Mouse (Mus musculus) midbrain, embryonic 14.5 days (tissue): ENCODE measurements around the gene Map2k5. TPM values are rescaled to one million over a fixed set of nuclear protein-coding genes. Genes with fewer than 3 reads are reported as not detected.
A peak's percentile ranks its signal among the peaks of the same experiment; 100 is the strongest.

ENCODE experiments used
- ATAC-seq: fragments of 200-750 bp; cut with Nextera tagmentation; 2 replicates; pipeline ENCODE4 v1.8.0; 2017; ENCODE audit warnings: moderate number of reproducible peaks, moderate library complexity; ENCODE audit not compliant: low FRiP score, low TSS enrichment
- DNase-seq: peaks from one replicate; pipeline ENCODE4 v3.0.0-alpha.2; 2015
- H3K27ac ChIP-seq: fragments of 300-500 bp; sonication (generic); replicated peaks from 2 replicates; pipeline ENCODE4 v1.5.1; 2014; ENCODE audit warnings: mild to moderate bottlenecking, low read depth, low read length, moderate library complexity
- H3K27me3 ChIP-seq: fragments of 300-500 bp; sonication (generic); 2 replicates; pipeline ENCODE4 v1.6.1; 2014; ENCODE audit warnings: low read length, control low read depth, mixed read lengths; ENCODE audit not compliant: control insufficient read depth, insufficient read depth
- H3K36me3 ChIP-seq: fragments of 300-500 bp; sonication (generic); 2 replicates; pipeline ENCODE4 v1.6.1; 2014; ENCODE audit warnings: low read length, control low read depth; ENCODE audit not compliant: control insufficient read depth, insufficient read depth
- H3K4me1 ChIP-seq: fragments of 300-500 bp; sonication (generic); 2 replicates; pipeline ENCODE4 v1.6.1; 2014; ENCODE audit warnings: mild to moderate bottlenecking, antibody characterized with exemption, low read length, control low read depth; ENCODE audit not compliant: control insufficient read depth, insufficient read depth
- H3K4me2 ChIP-seq: fragments of 300-500 bp; sonication (generic); 2 replicates; pipeline ENCODE4 v1.6.1; 2014; ENCODE audit warnings: mild to moderate bottlenecking, low read length, moderate library complexity
- H3K4me3 ChIP-seq: fragments of 300-500 bp; sonication (generic); replicated peaks from 2 replicates; pipeline ENCODE4 v1.5.1; 2014; ENCODE audit warnings: low read depth, low read length
- H3K9ac ChIP-seq: fragments of 300-500 bp; sonication (generic); replicated peaks from 2 replicates; pipeline ENCODE4 v1.6.1; 2014; ENCODE audit warnings: mild to moderate bottlenecking, low read length, moderate library complexity
- H3K9me3 ChIP-seq: fragments of 300-500 bp; sonication (generic); 2 replicates; pipeline ENCODE4 v1.6.1; 2016; ENCODE audit warnings: low read length, control low read depth, mixed read lengths; ENCODE audit not compliant: control insufficient read depth
- WGBS: fragments of 180-500 bp; shearing (Covaris S2); extraction: QIAGEN DNeasy Blood & Tissue Kit; methylation state at CpG from one replicate; pipeline ENCODE4 v1.1.7; 2014; 5-methylcytosine and 5-hydroxymethylcytosine counted together
- polyA plus RNA-seq: library from polyadenylated mRNA; unstranded; fragments of >200 nt; fragmentation: Nextera tagmentation; extraction: Ambion mirVana; gene quantifications from 2 replicates; pipeline ENCODE4 v1.2.1, GENCODE M21; 2014

The Map2k5 gene
- polyA plus RNA-seq, 1 experiment from 2014 or later = 43.9 TPM

DNA sequence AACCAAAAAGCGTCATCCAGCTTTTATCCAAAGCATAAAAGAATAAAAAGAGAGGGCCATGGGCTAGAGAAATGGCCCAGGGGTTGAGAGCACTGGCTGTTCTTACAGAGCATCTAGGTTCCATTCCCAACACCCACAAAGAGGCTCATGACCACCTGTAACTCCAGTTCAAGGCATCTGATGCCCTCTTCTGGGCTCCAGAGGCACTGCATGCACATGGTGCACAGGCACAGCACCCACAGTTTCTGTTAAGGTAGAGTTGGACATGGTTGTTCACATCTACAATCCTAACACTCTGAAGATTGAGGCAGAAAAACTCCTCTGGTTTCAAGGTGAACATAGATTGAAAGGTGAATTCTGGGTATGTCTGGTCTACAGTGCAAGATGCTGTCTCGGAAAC lies 44.6 kb downstream of the Map2k5 start:
- 100% methylated on average over 2 of the region's 2 CpGs for WGBS
- Histone ChIP-seq H3K9ac (no peak overlapping the region), H3K4me2 (no peak overlapping the region), H3K4me1 (no peaks in the 10 kb centered on the region), H3K27me3 (no peaks in the 10 kb centered on the region), H3K36me3 (peaks cover 8% of the 10 kb centered on the region; the same call in 1 of the 2 replicates), H3K4me3 (no peak overlapping the region), H3K27ac (no peak overlapping the region), H3K9me3 (no peaks in the 10 kb centered on the region)
- ATAC-seq = no peak
- DNase-seq = no peak

DNA sequence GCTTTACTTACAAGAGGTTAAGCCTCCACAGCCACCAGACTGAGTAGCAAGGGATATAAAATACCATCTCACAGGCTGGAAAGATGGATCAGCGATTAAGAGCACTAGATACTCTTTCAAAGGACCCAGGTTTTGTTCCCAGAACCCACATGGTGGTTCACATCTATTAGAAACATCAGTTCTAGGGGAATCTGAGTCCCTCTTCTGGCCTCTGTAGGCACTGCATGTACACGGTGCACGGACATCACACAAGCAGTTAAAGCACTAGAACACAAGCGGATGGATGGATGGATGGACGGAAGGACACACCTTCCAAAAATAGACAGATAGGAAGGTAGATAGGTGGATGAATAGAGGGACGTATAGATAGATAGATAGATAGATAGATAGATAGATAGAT lies 46.5 kb downstream of the Map2k5 start:
- DNase-seq (no peak), ATAC-seq (no peak)
- WGBS = 98% methylated on average over 6 of the region's 6 CpGs
- Histone ChIP-seq H3K27me3 (no peaks in the 10 kb centered on the region), H3K9me3 (no peaks in the 10 kb centered on the region), H3K9ac (no peak overlapping the region), H3K4me1 (no peaks in the 10 kb centered on the region), H3K27ac (no peak overlapping the region), H3K4me3 (no peak overlapping the region), H3K4me2 (no peak overlapping the region), H3K36me3 (no peaks in the 10 kb centered on the region)

DNA sequence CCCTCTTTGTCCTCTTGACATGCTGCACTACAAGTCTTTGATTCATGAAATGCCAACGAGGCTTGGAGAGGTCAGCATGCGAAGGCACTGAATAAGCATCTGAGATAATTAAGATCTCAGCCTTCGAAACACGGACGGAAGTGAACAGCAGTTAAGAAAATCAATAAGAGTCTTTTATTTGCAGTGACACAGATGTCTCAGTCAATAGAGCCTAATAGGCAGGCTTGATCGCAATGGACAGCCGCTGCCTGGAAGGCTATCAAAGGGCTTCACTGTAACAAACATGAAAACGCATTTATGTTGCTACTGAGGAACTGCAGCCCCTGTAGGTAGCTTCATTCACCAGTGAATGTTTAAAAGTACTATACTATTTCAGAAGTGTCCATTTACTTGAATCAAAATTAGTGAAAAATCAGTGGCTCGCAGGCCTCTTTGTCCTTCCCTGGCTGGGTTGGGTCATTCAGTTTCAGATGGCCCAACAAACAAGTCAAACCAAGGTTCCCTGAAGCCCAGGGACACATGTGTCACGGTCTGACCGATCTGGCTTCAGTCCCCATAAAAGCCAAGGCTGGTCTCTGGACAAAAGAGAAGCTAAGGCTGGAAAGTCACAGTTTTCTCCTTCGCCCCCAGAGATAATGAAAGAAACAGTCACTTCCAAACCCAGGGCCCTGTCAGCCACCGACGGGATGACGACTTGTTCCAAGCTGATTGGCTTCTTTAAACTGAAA lies 48.6 kb downstream of the Map2k5 start:
- ATAC-seq = no peak
- WGBS = 34% methylated on average over 15 of the region's 15 CpGs
- Histone ChIP-seq H3K9me3 (no peaks in the 10 kb centered on the region), H3K36me3 (no peaks in the 10 kb centered on the region), H3K27ac (no peak overlapping the region), H3K4me2 (no peak overlapping the region), H3K9ac (no peak overlapping the region), H3K4me3 (no peak overlapping the region), H3K4me1 (no peaks in the 10 kb centered on the region), H3K27me3 (no peaks in the 10 kb centered on the region)
- DNase-seq = peak; percentile 34

DNA sequence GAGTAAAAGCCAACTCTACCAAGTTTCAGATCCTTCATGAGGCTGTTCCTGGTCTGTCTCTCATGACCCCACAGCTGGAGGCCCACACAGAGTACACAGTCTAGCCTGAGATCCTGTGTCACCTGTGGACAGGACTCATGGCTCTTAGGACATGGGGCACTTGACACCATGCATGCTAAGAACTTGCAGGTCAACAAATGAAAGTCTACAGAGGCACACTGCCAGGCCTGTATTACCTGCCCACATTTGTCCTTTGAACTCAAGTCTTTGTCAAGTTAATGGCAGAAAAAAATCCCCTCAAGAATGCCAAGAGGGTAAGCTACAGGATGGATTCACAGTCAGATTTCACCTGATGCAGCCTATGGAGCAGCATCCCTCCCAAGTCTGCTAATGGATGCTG lies 62.5 kb downstream of the Map2k5 start:
- Histone ChIP-seq H3K4me1 (no peaks in the 10 kb centered on the region), H3K27me3 (no peaks in the 10 kb centered on the region), H3K27ac (no peak overlapping the region), H3K4me3 (no peak overlapping the region), H3K9ac (no peak overlapping the region), H3K9me3 (no peaks in the 10 kb centered on the region), H3K4me2 (no peak overlapping the region), H3K36me3 (peaks cover 7% of the 10 kb centered on the region)
- DNase-seq (no peak), ATAC-seq (no peak)

DNA sequence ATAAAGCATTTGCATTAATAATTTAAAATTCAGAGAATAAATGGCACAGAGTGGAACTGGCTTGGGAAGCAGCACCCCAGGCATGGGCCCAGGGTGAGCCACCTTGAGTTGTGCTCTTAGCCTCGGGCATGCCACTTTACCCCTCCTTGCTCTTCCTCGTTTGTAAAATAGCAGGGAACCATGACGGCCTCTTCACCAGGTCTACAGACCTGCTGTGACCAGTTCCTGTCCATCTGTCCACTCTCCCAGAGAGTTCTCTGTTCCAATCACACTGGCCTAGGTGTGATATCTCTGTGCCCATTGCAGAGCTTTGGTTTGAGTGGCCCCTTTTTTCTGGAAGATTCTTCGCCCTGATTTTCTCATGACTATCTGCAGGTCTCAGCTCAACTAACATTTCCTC lies 63.6 kb downstream of the Map2k5 start:
- no peaks in the 10 kb centered on the region for H3K4me1 ChIP-seq
- no peak overlapping the region for H3K4me2 ChIP-seq
- no peak overlapping the region for H3K9ac ChIP-seq
- 75% methylated on average over 4 of the region's 4 CpGs for WGBS
- no peaks in the 10 kb centered on the region for H3K9me3 ChIP-seq
- no peak overlapping the region for H3K4me3 ChIP-seq
- H3K27ac ChIP-seq = no peak overlapping the region
- H3K36me3 ChIP-seq = no peaks in the 10 kb centered on the region
- ATAC-seq = no peak
- no peak for DNase-seq
- no peaks in the 10 kb centered on the region for H3K27me3 ChIP-seq

DNA sequence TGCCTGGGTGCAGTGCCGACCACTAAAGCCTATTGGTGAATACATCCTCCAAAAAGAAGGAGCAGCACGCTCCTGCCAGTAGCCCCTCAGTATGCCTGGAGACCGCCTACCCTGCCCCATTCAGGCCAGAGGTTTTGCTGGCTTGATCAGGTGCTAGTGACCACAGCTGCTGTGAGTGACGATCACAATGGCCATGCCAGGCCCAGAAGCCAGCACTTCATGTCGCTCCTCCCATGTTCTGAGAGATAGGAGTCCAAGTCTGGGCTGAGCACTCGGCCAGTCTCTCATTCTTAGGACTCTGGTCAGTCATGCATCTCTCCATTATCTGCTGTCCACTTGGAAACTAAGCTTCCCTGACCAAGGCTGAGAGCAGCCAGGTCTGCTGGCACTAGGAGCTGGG lies 67.7 kb downstream of the Map2k5 start:
- H3K4me3 ChIP-seq = no peak overlapping the region
- WGBS = 81% methylated on average over 6 of the region's 6 CpGs
- DNase-seq (no peak), ATAC-seq (no peak)
- no peaks in the 10 kb centered on the region for H3K27me3 ChIP-seq
- no peak overlapping the region for H3K9ac ChIP-seq
- H3K36me3 ChIP-seq = no peaks in the 10 kb centered on the region
- no peaks in the 10 kb centered on the region for H3K9me3 ChIP-seq
- no peaks in the 10 kb centered on the region for H3K4me1 ChIP-seq
- no peak overlapping the region for H3K27ac ChIP-seq
- H3K4me2 ChIP-seq = no peak overlapping the region

DNA sequence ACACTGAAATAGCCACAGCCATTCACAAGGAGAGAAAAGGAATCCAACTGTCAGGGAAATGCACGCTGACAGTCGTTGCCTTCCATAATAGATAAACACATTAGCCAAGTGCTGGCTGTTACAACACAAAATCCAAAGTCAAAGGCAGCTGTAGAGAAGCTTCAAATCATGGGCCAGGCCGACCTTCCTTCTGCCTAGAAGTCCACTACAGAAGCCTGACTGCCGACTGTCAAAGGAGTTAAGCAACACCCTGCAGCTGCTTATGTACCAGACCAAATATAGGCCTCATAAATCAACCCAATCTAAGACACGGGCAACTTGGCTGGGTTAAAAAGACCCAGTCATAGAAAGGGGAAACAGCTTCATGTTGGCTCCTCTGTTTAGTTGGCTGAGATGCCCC lies 68.7 kb downstream of the Map2k5 start:
- Histone ChIP-seq H3K27me3 (no peaks in the 10 kb centered on the region), H3K27ac (no peak overlapping the region), H3K9me3 (no peaks in the 10 kb centered on the region), H3K36me3 (no peaks in the 10 kb centered on the region), H3K9ac (no peak overlapping the region), H3K4me2 (no peak overlapping the region), H3K4me1 (no peaks in the 10 kb centered on the region), H3K4me3 (no peak overlapping the region)
- 56% methylated on average over 5 of the region's 5 CpGs for WGBS
- no peak for ATAC-seq
- DNase-seq = no peak

DNA sequence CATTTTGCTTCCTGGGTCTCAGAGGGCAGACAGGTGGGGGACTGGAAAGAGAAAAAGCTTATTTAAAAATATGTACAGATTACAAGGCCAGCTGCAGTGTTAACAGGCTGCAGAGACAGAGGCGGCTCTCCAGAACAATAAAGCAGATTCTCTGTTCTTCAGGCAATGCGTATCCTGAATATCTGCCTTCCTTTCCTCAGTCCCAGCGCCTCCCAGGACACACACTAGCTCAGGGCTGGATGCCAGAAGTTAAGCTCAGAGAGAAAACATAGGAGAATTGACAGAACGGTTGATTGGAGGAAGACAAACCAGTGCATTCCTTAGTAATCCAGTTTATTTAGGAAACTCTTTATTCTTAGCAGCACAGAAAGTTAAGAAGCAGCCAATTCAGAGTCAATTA lies 69.3 kb downstream of the Map2k5 start:
- Histone ChIP-seq H3K4me2 (no peak overlapping the region), H3K27ac (no peak overlapping the region), H3K27me3 (no peaks in the 10 kb centered on the region), H3K4me1 (no peaks in the 10 kb centered on the region), H3K36me3 (no peaks in the 10 kb centered on the region), H3K4me3 (no peak overlapping the region), H3K9ac (no peak overlapping the region), H3K9me3 (no peaks in the 10 kb centered on the region)
- ATAC-seq (no peak), DNase-seq (peak; percentile 60)
- WGBS = 27% methylated on average over 4 of the region's 4 CpGs

DNA sequence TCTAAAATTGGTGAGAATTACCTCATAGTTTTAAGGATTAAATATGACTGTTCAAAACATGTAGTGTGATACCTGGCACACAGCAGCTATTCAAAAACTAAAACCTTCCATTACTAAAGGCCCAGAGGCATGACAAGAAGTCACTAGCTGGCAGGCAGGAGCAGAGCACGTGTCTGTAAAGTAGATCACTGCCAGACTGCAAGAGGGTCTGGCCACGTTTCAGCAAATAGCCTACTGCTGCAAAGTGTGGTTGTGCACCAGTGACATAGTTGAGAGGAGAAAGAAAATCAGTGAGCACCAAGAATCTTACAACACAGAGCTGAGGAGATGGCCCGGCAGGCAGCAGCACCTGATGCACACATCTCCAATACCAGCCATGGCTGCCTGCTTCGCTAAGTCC lies 75.2 kb downstream of the Map2k5 start:
- H3K4me2 ChIP-seq = no peak overlapping the region
- DNase-seq (no peak), ATAC-seq (no peak)
- peaks cover 4% of the 10 kb centered on the region; the same call in 1 of the 2 replicates for H3K9me3 ChIP-seq
- H3K27ac ChIP-seq = no peak overlapping the region
- H3K4me1 ChIP-seq = no peaks in the 10 kb centered on the region
- no peak overlapping the region for H3K9ac ChIP-seq
- H3K36me3 ChIP-seq = 0 out of 2 replicates have a peak, but pooled peaks cover 5% of the 10 kb centered on the region
- WGBS = 84% methylated on average over 4 of the region's 4 CpGs
- H3K27me3 ChIP-seq = no peaks in the 10 kb centered on the region
- H3K4me3 ChIP-seq = no peak overlapping the region
